Mouse (Mus musculus) liver, adult (tissue): ENCODE data around the gene Cpox.

Experiments
- GATA4 ChIP-seq: IDR thresholded peaks from 2 replicates; pipeline ENCODE4 v1.6.1; 2014; ENCODE audit warnings: mild to moderate bottlenecking, low read length; ENCODE audit not compliant: insufficient replicate concordance

Cpox gene

DNA sequence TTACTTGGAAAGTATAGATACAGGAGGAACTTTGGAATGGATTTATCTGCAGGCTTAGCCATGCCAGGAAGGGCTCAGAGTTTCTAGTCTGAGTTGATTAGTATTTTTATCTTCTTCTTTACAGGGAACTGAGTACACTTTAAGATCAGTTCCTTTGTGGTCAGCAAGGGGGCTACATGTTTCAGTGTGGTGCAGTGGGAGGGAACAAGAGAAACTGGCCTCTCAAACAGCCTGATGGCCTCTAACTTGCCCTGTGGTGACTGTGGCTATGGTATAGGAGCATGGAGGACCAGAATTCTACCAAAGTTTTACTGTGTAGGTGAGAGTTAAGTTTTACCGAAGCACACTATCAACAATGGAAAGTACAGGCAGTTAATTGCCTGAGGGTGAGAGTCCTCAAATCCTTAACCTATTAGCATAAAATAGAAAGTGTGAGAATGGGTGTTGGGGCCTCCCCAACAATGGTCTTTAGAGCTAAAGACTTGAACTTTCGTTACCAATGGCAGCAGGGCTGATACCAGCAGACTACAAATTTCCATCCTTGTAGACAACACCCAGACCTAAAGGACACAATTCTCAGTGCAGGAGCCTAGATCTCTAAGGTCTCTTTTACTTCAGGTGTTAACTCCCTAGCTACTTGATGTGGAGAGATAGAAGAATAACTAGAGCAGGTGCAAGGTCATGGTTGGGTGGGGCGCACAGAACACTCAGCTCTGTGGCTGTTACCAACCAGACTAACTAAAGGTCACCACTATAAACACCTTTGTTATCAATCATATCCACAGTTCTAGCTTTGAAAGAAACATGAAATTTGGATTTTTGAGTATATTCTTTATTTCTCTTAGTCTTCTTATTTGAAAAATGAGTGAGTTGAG is 38.7 kb downstream of the Cpox start:
- TF ChIP-seq GATA4: no peak

DNA sequence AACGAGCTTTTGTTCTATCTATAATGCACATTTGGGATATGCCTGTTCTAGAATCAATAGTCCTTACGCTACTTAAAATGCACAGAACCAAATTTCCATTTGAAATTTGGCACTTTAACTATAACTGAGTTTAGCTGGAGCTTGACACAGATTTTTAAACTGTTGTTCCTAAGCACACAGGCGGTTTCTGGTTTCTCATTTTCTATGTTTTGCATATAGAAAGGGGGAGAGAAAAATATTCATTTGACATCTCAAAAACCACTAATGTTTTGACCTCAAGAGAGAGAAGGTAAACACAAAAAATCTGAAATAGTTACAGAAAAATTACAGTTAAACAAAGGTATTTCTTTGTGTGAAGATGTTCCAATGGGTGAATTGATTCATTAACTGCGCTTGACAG is 39.4 kb downstream of the Cpox start:
- TF ChIP-seq GATA4: no peak

GRCm38 (mm10) chr16:58712221-58712620 is 42.1 kb downstream of the Cpox start:
- no peak for TF ChIP-seq GATA4

GRCm38 (mm10) chr16:58713128-58713527 is 43.0 kb downstream of the Cpox start:
- no peak for TF ChIP-seq GATA4

- no peak for TF ChIP-seq GATA4
Observed at GRCm38 (mm10) chr16:58715018-58715417, 44.9 kb downstream of the Cpox start.

GRCm38 (mm10) chr16:58718666-58719120 is 48.6 kb downstream of the Cpox start, which contains the start of gene Gpr15:
Gene Gpr15 (minus strand): TSS chr16:58719070.
- TF ChIP-seq GATA4: no peak

- TF ChIP-seq GATA4: no peak
Observed at GRCm38 (mm10) chr16:58722292-58722691, 52.2 kb downstream of the Cpox start.

- no peak for TF ChIP-seq GATA4
Observed at GRCm38 (mm10) chr16:58726680-58727476, 56.8 kb downstream of the Cpox start.

GRCm38 (mm10) chr16:58727477-58728131 is 57.5 kb downstream of the Cpox start, which contains the start of gene Cldnd1:
Gene Cldnd1 (plus strand): TSS chr16:58727910.
- peak; percentile 7; the same call in 1 of the 2 replicates for TF ChIP-seq GATA4

DNA sequence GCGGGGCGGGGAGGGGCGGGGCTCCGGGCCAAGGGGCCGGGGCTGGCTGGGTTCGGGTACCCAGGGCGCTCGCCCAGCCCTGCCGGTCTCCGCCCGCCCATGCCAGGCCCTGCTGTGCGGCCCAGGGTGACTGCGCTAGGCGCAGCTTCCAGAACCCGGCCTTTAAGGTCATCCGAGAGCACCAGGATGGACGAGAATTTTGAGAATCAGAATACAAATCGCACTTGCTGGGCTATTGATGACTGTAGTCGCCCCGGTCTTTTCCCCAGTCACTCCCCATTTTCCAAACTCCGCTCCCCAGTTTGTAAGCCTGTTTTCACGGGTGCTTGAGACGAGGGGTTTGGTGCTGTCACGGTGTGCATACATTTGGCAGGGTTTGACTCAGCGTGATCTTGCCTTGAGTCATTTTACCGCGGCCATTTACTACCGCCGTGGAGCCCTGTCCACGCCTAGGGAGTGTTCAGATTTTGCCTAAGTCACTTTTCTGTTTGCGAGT is 58.1 kb downstream of the Cpox start:
- TF ChIP-seq GATA4: no peak

GRCm38 (mm10) chr16:58738205-58738604 is 68.1 kb downstream of the Cpox start:
- no peak for TF ChIP-seq GATA4

DNA sequence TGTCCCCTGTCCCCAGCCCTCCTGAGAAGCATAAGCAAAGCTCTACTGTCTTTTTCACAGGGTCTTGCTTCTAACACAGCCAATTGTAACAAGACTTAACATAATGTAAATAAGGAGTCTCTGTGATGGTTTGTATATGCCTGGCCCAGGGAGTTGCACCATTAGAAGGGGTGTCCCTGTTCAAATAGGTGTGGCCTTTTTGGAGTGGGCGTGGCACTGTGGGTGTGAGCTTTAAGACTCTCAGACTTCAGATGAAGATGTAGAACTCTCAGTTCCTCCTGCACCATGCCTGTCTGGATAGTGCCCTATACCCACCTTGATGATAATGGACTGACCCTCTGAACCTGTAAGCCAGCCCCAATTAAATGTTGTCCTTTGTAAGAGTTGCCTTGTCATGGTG is 68.7 kb downstream of the Cpox start:
- no peak for TF ChIP-seq GATA4

DNA sequence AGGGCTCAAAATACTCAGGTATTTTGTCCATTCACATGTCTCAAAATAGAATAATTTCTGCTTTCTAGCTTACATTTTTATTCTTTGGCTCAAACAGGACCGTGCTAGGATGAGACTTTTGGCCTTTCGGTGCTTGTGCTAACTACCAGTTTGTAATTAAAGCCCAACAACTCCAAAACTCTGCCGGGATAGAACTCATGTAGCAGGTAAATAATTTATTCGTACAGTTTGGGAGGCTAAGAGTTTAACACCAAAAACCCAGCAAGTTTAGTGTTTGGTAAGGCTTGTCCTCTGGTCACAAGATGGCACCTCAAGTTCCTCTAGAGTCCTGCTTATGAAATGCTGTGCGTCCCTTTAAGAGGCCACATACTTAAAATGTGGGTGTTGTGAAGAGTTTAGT is 70.7 kb downstream of the Cpox start:
- TF ChIP-seq GATA4: no peak

DNA sequence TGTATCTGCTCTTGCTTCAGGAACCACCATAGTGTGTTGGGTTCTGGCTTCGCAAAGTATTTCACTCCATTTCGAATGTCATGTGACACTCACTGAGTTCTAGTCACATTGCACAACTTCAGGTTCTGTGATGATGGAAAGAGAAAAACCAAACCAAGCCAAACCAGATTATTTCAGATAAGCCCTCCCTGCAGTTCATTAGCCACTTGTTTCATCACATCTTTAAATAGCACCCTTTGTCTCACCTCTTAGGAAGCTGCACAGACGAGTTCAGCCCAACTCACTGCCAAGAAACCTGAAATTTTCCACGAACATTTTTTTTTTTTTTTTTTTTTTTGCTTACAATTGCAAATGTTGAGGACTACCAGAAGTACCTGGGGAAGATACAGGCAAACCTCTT is 76.6 kb downstream of the Cpox start:
- TF ChIP-seq GATA4: no peak

GRCm38 (mm10) chr16:58751314-58751713 is 81.2 kb downstream of the Cpox start:
- TF ChIP-seq GATA4: no peak
